Mouse (Mus musculus): ENCODE results near the gene Fhdc1. TPM values are rescaled to one million over a fixed set of nuclear protein-coding genes. Genes with fewer than 3 reads are reported as not detected.

The Fhdc1 gene
- polyA plus RNA-seq, 1 experiment: 0.46 TPM

DNA sequence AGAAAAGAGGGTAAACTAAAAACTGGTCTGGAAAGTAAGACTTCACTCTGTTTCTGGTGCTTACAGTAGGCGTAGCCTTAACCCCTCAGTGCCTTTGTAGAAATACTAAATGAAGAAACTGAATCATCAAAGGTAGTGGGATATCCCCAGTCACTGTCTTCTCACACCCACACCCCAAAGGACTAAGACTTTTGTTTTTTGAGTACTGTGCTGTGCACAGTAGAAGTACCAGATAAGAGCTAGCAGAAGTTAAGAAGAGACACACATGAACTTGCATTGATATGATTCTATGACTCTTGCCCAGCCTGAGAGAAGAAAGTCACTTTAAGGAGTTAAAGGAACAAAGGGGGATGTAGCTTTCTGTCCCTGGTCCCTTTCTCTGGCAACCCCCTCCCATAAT lies 2.7 kb downstream of the Fhdc1 start:
- H3K27ac ChIP-seq (ENCODE audit: insufficient read depth, low read depth, low read length): no peak overlapping the region
- TF ChIP-seq POLR2A (IDR thresholded peaks at IDR 0.05; ENCODE audit: borderline replicate concordance, low read depth, low read length): no peak
- no peak for TF ChIP-seq CTCF (IDR thresholded peaks at IDR 0.05; ENCODE audit: low read depth, low read length)
- H3K4me1 ChIP-seq (ENCODE audit: control insufficient read depth, insufficient read depth, low read length): peaks cover 5% of the 10 kb centered on the region; the same call in 1 of the 2 replicates
- H3K4me3 ChIP-seq (ENCODE audit: insufficient read depth, low read length): no peak overlapping the region

- no peak overlapping the region for H3K4me3 ChIP-seq (ENCODE audit: insufficient read depth, low read length)
- TF ChIP-seq POLR2A (IDR thresholded peaks at IDR 0.05; ENCODE audit: borderline replicate concordance, low read depth, low read length) (no peak), CTCF (IDR thresholded peaks at IDR 0.05; ENCODE audit: low read depth, low read length) (no peak)
- peaks cover 2% of the 10 kb centered on the region; the same call in 1 of the 2 replicates for H3K4me1 ChIP-seq (ENCODE audit: control insufficient read depth, insufficient read depth, low read length)
- H3K27ac ChIP-seq (ENCODE audit: insufficient read depth, low read depth, low read length): no peak overlapping the region
These were observed 5.1 kb downstream of the Fhdc1 start for GRCm38 (mm10) chr3:84474981-84475775.

GRCm38 (mm10) chr3:84474398-84474797 lies 5.8 kb downstream of the Fhdc1 start:
- TF ChIP-seq CTCF (IDR thresholded peaks at IDR 0.05; ENCODE audit: low read depth, low read length) (no peak), POLR2A (IDR thresholded peaks at IDR 0.05; ENCODE audit: borderline replicate concordance, low read depth, low read length) (no peak)
- H3K4me3 ChIP-seq (ENCODE audit: insufficient read depth, low read length): no peak overlapping the region
- H3K4me1 ChIP-seq (ENCODE audit: control insufficient read depth, insufficient read depth, low read length): peaks cover under 1% of the 10 kb centered on the region; the same call in 1 of the 2 replicates
- no peak overlapping the region for H3K27ac ChIP-seq (ENCODE audit: insufficient read depth, low read depth, low read length)

GRCm38 (mm10) chr3:84472955-84473354 lies 7.3 kb downstream of the Fhdc1 start:
- Histone ChIP-seq H3K4me3 (ENCODE audit: insufficient read depth, low read length) (no peak overlapping the region), H3K4me1 (ENCODE audit: control insufficient read depth, insufficient read depth, low read length) (no peaks in the 10 kb centered on the region), H3K27ac (ENCODE audit: insufficient read depth, low read depth, low read length) (no peak overlapping the region)
- TF ChIP-seq POLR2A (IDR thresholded peaks at IDR 0.05; ENCODE audit: borderline replicate concordance, low read depth, low read length) (no peak), CTCF (IDR thresholded peaks at IDR 0.05; ENCODE audit: low read depth, low read length) (no peak)

DNA sequence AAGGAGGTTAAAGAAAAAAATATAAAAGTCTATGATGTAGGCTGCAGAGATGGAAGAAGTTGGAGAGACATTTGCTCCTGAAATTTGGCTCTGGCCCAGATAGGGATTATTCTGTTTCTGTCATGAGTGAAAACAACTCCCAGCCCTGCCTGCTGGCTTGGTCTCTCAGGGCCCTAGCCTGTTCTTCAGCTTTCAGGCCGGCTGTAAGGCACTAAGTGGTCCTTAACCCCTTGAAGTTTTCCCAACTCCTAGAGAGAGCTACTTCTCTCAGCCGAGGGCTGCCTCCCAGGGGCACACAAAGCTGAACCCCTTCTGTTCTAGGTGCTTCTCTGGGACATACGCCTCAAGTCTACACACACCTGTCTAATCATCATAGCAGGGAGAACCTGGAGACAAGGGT lies 7.7 kb downstream of the Fhdc1 start:
- Histone ChIP-seq H3K27ac (ENCODE audit: insufficient read depth, low read depth, low read length) (no peak overlapping the region), H3K4me1 (ENCODE audit: control insufficient read depth, insufficient read depth, low read length) (no peaks in the 10 kb centered on the region), H3K4me3 (ENCODE audit: insufficient read depth, low read length) (no peak overlapping the region)
- TF ChIP-seq POLR2A (IDR thresholded peaks at IDR 0.05; ENCODE audit: borderline replicate concordance, low read depth, low read length) (no peak), CTCF (IDR thresholded peaks at IDR 0.05; ENCODE audit: low read depth, low read length) (no peak)

DNA sequence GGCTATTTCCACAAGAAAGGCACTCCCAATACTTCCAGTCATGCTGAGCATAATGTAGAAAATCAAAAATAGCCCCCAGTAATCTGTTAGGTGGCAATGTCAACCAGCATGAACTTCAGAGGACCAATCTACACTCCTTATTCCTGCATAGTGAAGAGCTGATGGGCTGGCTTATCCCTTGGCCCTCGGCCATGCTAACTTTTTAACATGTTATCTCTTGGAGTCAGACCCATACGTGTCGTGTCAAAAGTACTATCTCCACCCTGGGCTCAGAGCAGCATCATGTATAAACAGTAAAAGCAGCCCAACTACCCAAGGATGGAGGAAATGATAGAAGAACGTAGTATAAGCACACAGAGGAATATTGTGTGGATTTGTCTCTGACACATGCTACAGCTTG lies 9.1 kb downstream of the Fhdc1 start:
- TF ChIP-seq POLR2A (IDR thresholded peaks at IDR 0.05; ENCODE audit: borderline replicate concordance, low read depth, low read length) (no peak), CTCF (IDR thresholded peaks at IDR 0.05; ENCODE audit: low read depth, low read length) (no peak)
- Histone ChIP-seq H3K4me1 (ENCODE audit: control insufficient read depth, insufficient read depth, low read length) (no peaks in the 10 kb centered on the region), H3K4me3 (ENCODE audit: insufficient read depth, low read length) (no peak overlapping the region), H3K27ac (ENCODE audit: insufficient read depth, low read depth, low read length) (no peak overlapping the region)

GRCm38 (mm10) chr3:84468111-84468453 lies 12.1 kb downstream of the Fhdc1 start:
- H3K27ac ChIP-seq (ENCODE audit: insufficient read depth, low read depth, low read length): no peak overlapping the region
- H3K4me3 ChIP-seq (ENCODE audit: insufficient read depth, low read length): no peak overlapping the region
- TF ChIP-seq POLR2A (IDR thresholded peaks at IDR 0.05; ENCODE audit: borderline replicate concordance, low read depth, low read length): no peak
- TF ChIP-seq CTCF (IDR thresholded peaks at IDR 0.05; ENCODE audit: low read depth, low read length): no peak
- H3K4me1 ChIP-seq (ENCODE audit: control insufficient read depth, insufficient read depth, low read length): no peaks in the 10 kb centered on the region

- Histone ChIP-seq H3K4me1 (ENCODE audit: control insufficient read depth, insufficient read depth, low read length) (no peaks in the 10 kb centered on the region), H3K4me3 (ENCODE audit: insufficient read depth, low read length) (no peak overlapping the region), H3K27ac (ENCODE audit: insufficient read depth, low read depth, low read length) (no peak overlapping the region)
These were observed 12.7 kb downstream of the Fhdc1 start for GRCm38 (mm10) chr3:84467419-84468110.

GRCm38 (mm10) chr3:84465822-84466500 lies 14.3 kb downstream of the Fhdc1 start:
- TF ChIP-seq CTCF (IDR thresholded peaks at IDR 0.05; ENCODE audit: low read depth, low read length) (no peak), POLR2A (IDR thresholded peaks at IDR 0.05; ENCODE audit: borderline replicate concordance, low read depth, low read length) (no peak)
- Histone ChIP-seq H3K27ac (ENCODE audit: insufficient read depth, low read depth, low read length) (no peak overlapping the region), H3K4me1 (ENCODE audit: control insufficient read depth, insufficient read depth, low read length) (no peaks in the 10 kb centered on the region), H3K4me3 (ENCODE audit: insufficient read depth, low read length) (no peak overlapping the region)

More at GRCm38 (mm10) chr3:84467419-84468110, 12.7 kb downstream of the Fhdc1 start:
- no peak for TF ChIP-seq CTCF (IDR thresholded peaks at IDR 0.05; ENCODE audit: low read depth, low read length)

DNA sequence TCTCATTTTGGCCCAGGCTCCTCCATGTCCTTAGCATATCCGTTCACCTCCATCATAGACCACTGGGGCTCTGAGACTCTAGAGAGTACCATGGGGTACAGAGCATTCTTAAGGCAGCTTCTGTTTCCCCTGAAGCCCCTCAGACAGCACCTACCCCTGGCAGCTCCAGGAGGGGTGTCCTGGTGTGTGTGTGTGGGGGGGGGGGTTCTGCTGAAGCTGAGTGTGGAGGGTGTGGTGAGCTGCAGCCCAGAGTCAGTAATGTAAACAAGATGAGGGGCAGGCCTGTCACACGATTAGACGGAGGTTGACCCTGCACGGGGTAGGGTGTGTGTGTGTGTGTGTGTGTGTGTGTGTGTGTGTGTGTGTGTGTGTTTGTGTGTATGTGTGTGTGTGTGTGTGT lies 18.5 kb downstream of the Fhdc1 start:
- TF ChIP-seq POLR2A (IDR thresholded peaks at IDR 0.05; ENCODE audit: borderline replicate concordance, low read depth, low read length): no peak
- Histone ChIP-seq H3K4me3 (ENCODE audit: insufficient read depth, low read length) (no peak overlapping the region), H3K27ac (ENCODE audit: insufficient read depth, low read depth, low read length) (no peak overlapping the region), H3K4me1 (ENCODE audit: control insufficient read depth, insufficient read depth, low read length) (no peaks in the 10 kb centered on the region)

Data from bone marrow macrophage, adult 2 months (primary cell).